Mouse (Mus musculus) urinary bladder, postnatal 10 days (tissue): ENCODE measurements around the gene Cenpb.
A peak's percentile ranks its signal among the peaks of the same experiment; 100 is the strongest.

ENCODE experiments used
- DNase-seq: peaks from one replicate; pipeline ENCODE4 v3.0.0; 2022; ENCODE audit warnings: low spot score

The Cenpb gene

DNA sequence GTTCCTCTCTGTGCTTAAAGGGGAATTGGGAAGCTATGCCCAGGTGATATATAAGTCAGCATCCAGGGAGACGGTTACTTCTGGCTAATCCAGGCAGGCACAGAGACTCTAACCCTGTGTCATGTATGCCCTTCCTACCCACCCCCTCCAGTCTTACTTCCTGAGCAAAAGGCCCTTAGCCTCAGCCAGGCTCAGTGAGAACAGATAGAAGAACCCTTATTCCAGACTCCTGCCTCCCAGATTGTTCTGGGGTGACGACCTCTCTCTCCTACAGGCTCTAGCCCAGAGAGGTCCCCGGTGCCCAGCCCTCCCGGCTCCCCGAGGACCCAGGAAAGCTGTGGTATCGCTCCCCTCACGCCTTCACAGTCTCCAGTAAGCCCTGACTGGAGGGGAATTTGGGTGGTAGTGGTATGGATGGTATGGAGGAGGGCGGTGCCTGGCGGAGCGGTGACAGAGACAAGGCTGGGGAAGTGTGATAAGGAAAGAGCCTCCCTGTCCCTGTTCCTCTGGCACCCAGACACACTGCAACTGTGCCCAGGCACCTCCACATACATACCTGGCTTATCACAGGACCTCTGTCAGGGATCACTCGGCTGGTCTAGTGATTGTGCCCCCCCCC is 44.2 kb downstream of the Cenpb start:
- DNase-seq = peak; percentile 7

DNA sequence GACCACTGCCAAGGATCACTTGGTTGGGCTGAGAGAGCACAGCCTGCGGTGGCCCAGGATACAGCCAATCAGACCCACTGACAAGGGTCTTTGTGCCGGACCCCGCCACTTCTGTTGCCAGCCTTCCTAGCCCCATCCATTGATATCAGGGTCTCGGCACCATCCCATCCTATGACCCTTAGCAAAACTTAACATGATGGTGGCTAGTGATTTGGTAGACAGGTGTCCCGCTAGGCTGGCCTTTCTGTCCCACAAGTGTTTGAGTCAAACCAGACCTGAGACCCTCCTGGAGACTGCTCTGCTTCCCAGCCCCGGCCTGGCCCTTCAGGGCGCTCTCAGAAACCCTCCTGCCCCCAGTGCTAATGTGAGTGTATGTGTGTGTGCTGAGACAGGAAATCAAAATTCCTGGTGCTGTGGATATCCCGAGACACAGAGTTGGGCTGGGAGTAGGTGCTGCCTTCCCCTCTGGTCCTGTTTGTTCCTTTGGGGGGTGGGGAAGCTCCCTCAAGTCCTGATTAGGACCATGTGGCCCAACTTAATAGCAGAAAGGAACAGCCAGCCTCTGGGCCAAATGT is 45.0 kb downstream of the Cenpb start:
- DNase-seq = peak; percentile 8

- DNase-seq = peak; percentile 7
Observed at GRCm38 (mm10) chr2:131134381-131134780, 45.5 kb downstream of the Cenpb start.

GRCm38 (mm10) chr2:131132930-131133547 is 46.8 kb downstream of the Cenpb start, which contains the start of gene Gm11037:
Gm11037 (plus strand) TSS chr2:131133497.
- no peak for DNase-seq

GRCm38 (mm10) chr2:131132111-131132888 is 47.6 kb downstream of the Cenpb start:
- DNase-seq = no peak

GRCm38 (mm10) chr2:131130849-131131248 is 49.0 kb downstream of the Cenpb start:
- no peak for DNase-seq

DNA sequence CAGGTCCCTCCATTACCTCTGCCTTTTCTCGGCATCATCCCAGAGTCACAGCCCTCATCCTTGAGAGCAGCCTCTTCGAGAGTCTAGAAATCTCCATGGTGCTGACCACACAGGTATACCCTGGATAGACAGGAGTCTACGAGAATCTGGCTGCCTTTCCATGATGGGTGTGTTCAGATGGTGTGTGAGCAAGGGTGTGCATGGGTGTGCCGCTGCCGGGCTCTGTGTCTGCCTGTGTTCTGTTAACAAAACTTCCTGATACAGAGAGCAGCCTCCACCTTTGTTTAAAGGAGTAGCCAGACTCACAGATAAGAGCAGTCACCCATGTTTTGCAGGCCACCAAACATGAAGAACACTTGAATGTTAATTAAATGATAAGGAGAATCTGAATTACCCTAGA is 50.0 kb downstream of the Cenpb start:
- DNase-seq = no peak

- DNase-seq = no peak
Observed at GRCm38 (mm10) chr2:131128636-131129157, 51.2 kb downstream of the Cenpb start.

DNA sequence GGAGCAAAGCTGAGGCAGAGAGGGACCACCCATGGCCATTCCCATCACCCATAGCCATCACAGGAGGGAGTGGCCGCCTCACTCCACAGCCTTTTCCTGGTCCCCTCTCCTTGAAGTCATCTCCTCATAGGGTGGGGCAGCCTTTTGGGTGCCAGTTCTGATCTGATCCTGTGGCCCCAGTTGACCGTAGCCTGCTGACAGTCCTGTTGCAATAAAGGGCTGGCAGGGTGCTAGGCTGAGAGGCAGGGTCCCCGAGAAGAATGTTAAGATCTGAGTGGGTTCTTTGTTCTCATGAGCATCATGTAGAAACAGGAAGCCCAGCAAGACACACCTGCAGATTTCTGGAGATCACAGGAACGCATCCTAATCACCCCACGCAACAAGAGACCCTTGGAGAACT is 51.7 kb downstream of the Cenpb start:
- no peak for DNase-seq

DNA sequence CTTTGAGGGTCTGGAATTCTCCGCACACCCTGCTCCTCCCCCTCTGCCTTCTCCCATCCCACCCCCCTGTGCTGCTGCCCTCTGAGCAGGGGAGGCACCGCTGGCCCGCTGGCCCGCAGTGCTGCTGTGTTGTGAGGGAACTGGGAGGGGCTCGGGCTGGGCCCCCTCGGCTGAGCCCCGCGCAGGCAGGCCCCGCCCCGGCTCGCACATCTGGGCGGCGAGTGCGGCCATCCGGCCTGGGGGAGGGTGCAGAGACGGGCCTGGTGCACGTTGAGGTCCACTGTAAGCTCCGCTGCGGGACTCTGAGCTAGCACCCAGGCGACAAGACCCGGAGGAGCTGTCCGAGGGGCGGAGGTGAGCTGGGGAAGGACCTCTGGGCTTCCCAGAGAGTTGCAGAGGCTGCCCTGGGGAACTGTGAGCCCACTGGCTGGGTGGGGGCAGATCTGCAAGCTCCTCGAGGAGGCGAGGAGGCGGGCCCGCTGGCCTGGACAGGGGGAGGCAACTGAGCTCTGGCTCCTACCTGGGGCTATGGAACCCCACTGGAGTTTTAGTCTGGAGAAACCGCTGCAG is 52.6 kb downstream of the Cenpb start, which contains the start of gene Hspa12b:
Gene Hspa12b (plus strand): TSS at position 120 of the 570 bp plus-strand sequence.
- DNase-seq = no peak

- peak; percentile 3 for DNase-seq
Observed at GRCm38 (mm10) chr2:131125964-131126815, 53.7 kb downstream of the Cenpb start.
